Mouse (Mus musculus) kidney, embryonic 16.5 days (tissue): ENCODE results near the gene Ramp1. TPM values are rescaled to one million over a fixed set of nuclear protein-coding genes. Genes with fewer than 3 reads are reported as not detected.

Experiments
- ATAC-seq: fragments of 200-750 bp; cut with Nextera tagmentation; 2 replicates; pipeline ENCODE4 v1.8.0; 2017; ENCODE audit warnings: moderate TSS enrichment; ENCODE audit not compliant: low FRiP score, low TSS enrichment
- H3K27ac ChIP-seq: fragments of 300-500 bp; sonication (generic); 2 replicates; pipeline ENCODE4 v1.5.1; 2014; ENCODE audit warnings: low read length
- H3K27me3 ChIP-seq: fragments of 300-500 bp; sonication (generic); 2 replicates; pipeline ENCODE4 v1.6.1; 2014; ENCODE audit warnings: low read length, control low read depth, mixed read lengths; ENCODE audit not compliant: insufficient read depth
- H3K36me3 ChIP-seq: fragments of 300-500 bp; sonication (generic); 2 replicates; pipeline ENCODE4 v1.6.1; 2014; ENCODE audit warnings: low read length, control low read depth, mixed read lengths; ENCODE audit not compliant: insufficient read depth
- H3K4me1 ChIP-seq: fragments of 300-500 bp; sonication (generic); 2 replicates; pipeline ENCODE4 v1.6.1; 2014; ENCODE audit warnings: low read length, control low read depth, mixed read lengths; ENCODE audit not compliant: insufficient read depth
- H3K4me2 ChIP-seq: fragments of 300-500 bp; sonication (generic); replicated peaks from 2 replicates; pipeline ENCODE4 v1.6.1; 2014; ENCODE audit warnings: low read depth, low read length
- H3K4me3 ChIP-seq: fragments of 300-500 bp; sonication (generic); 2 replicates; pipeline ENCODE4 v1.5.1; 2014; ENCODE audit warnings: mild to moderate bottlenecking, low read length
- H3K9ac ChIP-seq: fragments of 300-500 bp; sonication (generic); replicated peaks from 2 replicates; pipeline ENCODE4 v1.6.1; 2014; ENCODE audit warnings: low read length
- H3K9me3 ChIP-seq: fragments of 300-500 bp; sonication (generic); 2 replicates; pipeline ENCODE4 v1.6.1; 2016; ENCODE audit warnings: low read length, control low read depth
- WGBS: fragments of 180-500 bp; shearing (Covaris S2); extraction: QIAGEN DNeasy Blood & Tissue Kit; methylation state at CpG from one replicate; pipeline ENCODE4 v1.1.7; 2014; 5-methylcytosine and 5-hydroxymethylcytosine counted together
- polyA plus RNA-seq: library from polyadenylated mRNA; unstranded; fragments of >200 nt; fragmentation: Nextera tagmentation; extraction: Ambion mirVana; gene quantifications from 2 replicates; pipeline ENCODE4 v1.2.1, GENCODE M21; 2015

Gene Ramp1
- polyA plus RNA-seq, 1 experiment from 2014 or later: 2.2 TPM

GRCm38 (mm10) chr1:91227381-91228054, 47.9 kb downstream of the Ramp1 start:
- no peak overlapping the region for H3K27ac ChIP-seq
- 58% methylated on average over 15 of the region's 15 CpGs for WGBS

GRCm38 (mm10) chr1:91231142-91231541, 51.5 kb downstream of the Ramp1 start:
- H3K27ac ChIP-seq: no peak overlapping the region
- H3K36me3 ChIP-seq: no peaks in the 10 kb centered on the region
- no peaks in the 10 kb centered on the region for H3K27me3 ChIP-seq
- H3K9ac ChIP-seq: no peak overlapping the region
- no peaks in the 10 kb centered on the region for H3K9me3 ChIP-seq
- ATAC-seq: no peak
- H3K4me3 ChIP-seq: no peak overlapping the region
- no peak overlapping the region for H3K4me2 ChIP-seq
- 72% methylated on average over 6 of the region's 6 CpGs for WGBS
- H3K4me1 ChIP-seq: peaks cover 4% of the 10 kb centered on the region; the same call in 1 of the 2 replicates

More at GRCm38 (mm10) chr1:91227381-91228054, 47.9 kb downstream of the Ramp1 start:
- H3K4me1 ChIP-seq: peaks cover 4% of the 10 kb centered on the region; the same call in 1 of the 2 replicates
- no peaks in the 10 kb centered on the region for H3K27me3 ChIP-seq
- no peak for ATAC-seq
- H3K9me3 ChIP-seq: no peaks in the 10 kb centered on the region
- H3K36me3 ChIP-seq: no peaks in the 10 kb centered on the region
- no peak overlapping the region for H3K4me3 ChIP-seq
- H3K4me2 ChIP-seq: no peak overlapping the region
- no peak overlapping the region for H3K9ac ChIP-seq

- H3K4me1 ChIP-seq: peaks cover 4% of the 10 kb centered on the region; the same call in 1 of the 2 replicates
- H3K27me3 ChIP-seq: no peaks in the 10 kb centered on the region
- no peak overlapping the region for H3K9ac ChIP-seq
- 57% methylated on average over 5 of the region's 5 CpGs for WGBS
- no peak overlapping the region for H3K27ac ChIP-seq
- H3K4me3 ChIP-seq: no peak overlapping the region
- no peaks in the 10 kb centered on the region for H3K36me3 ChIP-seq
- H3K4me2 ChIP-seq: no peak overlapping the region
- ATAC-seq: no peak
- H3K9me3 ChIP-seq: no peaks in the 10 kb centered on the region
Observed at GRCm38 (mm10) chr1:91231896-91232295, 52.3 kb downstream of the Ramp1 start.

GRCm38 (mm10) chr1:91235395-91235794, 55.8 kb downstream of the Ramp1 start:
- H3K4me3 ChIP-seq: no peak overlapping the region
- WGBS: 47% methylated on average over 5 of the region's 5 CpGs
- no peak for ATAC-seq
- no peak overlapping the region for H3K27ac ChIP-seq
- no peak overlapping the region for H3K4me2 ChIP-seq
- no peaks in the 10 kb centered on the region for H3K36me3 ChIP-seq
- no peak overlapping the region for H3K9ac ChIP-seq
- H3K4me1 ChIP-seq: no peaks in the 10 kb centered on the region
- no peaks in the 10 kb centered on the region for H3K9me3 ChIP-seq
- no peaks in the 10 kb centered on the region for H3K27me3 ChIP-seq

GRCm38 (mm10) chr1:91237676-91238075, 58.1 kb downstream of the Ramp1 start:
- no peaks in the 10 kb centered on the region for H3K36me3 ChIP-seq
- 77% methylated on average over 6 of the region's 6 CpGs for WGBS
- H3K4me1 ChIP-seq: no peaks in the 10 kb centered on the region
- no peak overlapping the region for H3K27ac ChIP-seq
- no peak overlapping the region for H3K4me2 ChIP-seq
- no peak overlapping the region for H3K9ac ChIP-seq
- ATAC-seq: no peak
- no peak overlapping the region for H3K4me3 ChIP-seq
- H3K27me3 ChIP-seq: 0 out of 2 replicates have a peak, but pooled peaks cover 3% of the 10 kb centered on the region
- no peaks in the 10 kb centered on the region for H3K9me3 ChIP-seq

- ATAC-seq: no peak
- Histone ChIP-seq H3K27me3 (0 out of 2 replicates have a peak, but pooled peaks cover 3% of the 10 kb centered on the region), H3K27ac (no peak overlapping the region), H3K4me3 (no peak overlapping the region), H3K36me3 (no peaks in the 10 kb centered on the region), H3K9ac (no peak overlapping the region), H3K4me2 (no peak overlapping the region), H3K4me1 (no peaks in the 10 kb centered on the region), H3K9me3 (no peaks in the 10 kb centered on the region)
- whole genome bisulfite sequencing: 21% methylated on average over 5 of the region's 5 CpGs
Observed at GRCm38 (mm10) chr1:91239112-91239511, 59.5 kb downstream of the Ramp1 start.

- H3K4me1 ChIP-seq: no peaks in the 10 kb centered on the region
- no peaks in the 10 kb centered on the region for H3K9me3 ChIP-seq
- H3K27ac ChIP-seq: no peak overlapping the region
- H3K36me3 ChIP-seq: no peaks in the 10 kb centered on the region
- ATAC-seq: no peak
- 85% methylated on average over 1 of the region's 1 CpGs for WGBS
- H3K27me3 ChIP-seq: 0 out of 2 replicates have a peak, but pooled peaks cover 3% of the 10 kb centered on the region
- no peak overlapping the region for H3K4me3 ChIP-seq
- H3K9ac ChIP-seq: no peak overlapping the region
- no peak overlapping the region for H3K4me2 ChIP-seq
Observed at GRCm38 (mm10) chr1:91239800-91240199, 60.2 kb downstream of the Ramp1 start.

- Histone ChIP-seq H3K4me3 (no peak overlapping the region), H3K9ac (no peak overlapping the region), H3K36me3 (no peaks in the 10 kb centered on the region), H3K4me1 (no peaks in the 10 kb centered on the region), H3K9me3 (no peaks in the 10 kb centered on the region), H3K27me3 (0 out of 2 replicates have a peak, but pooled peaks cover 3% of the 10 kb centered on the region), H3K4me2 (no peak overlapping the region), H3K27ac (no peak overlapping the region)
- ATAC-seq: no peak
- WGBS: 77% methylated on average over 1 of the region's 1 CpGs
Observed at GRCm38 (mm10) chr1:91240685-91241084, 61.1 kb downstream of the Ramp1 start.

GRCm38 (mm10) chr1:91241249-91241648, 61.6 kb downstream of the Ramp1 start:
- Histone ChIP-seq H3K36me3 (no peaks in the 10 kb centered on the region), H3K27me3 (0 out of 2 replicates have a peak, but pooled peaks cover 3% of the 10 kb centered on the region), H3K4me3 (no peak overlapping the region), H3K27ac (no peak overlapping the region), H3K9me3 (no peaks in the 10 kb centered on the region), H3K4me1 (no peaks in the 10 kb centered on the region), H3K4me2 (no peak overlapping the region), H3K9ac (no peak overlapping the region)
- no peak for ATAC-seq
- WGBS: 79% methylated on average over 4 of the region's 4 CpGs

- WGBS: 90% methylated on average over 5 of the region's 5 CpGs
- no peak for ATAC-seq
- Histone ChIP-seq H3K4me2 (no peak overlapping the region), H3K4me3 (no peak overlapping the region), H3K27ac (no peak overlapping the region), H3K4me1 (peaks cover 18% of the 10 kb centered on the region), H3K36me3 (no peaks in the 10 kb centered on the region), H3K27me3 (no peaks in the 10 kb centered on the region), H3K9me3 (no peaks in the 10 kb centered on the region), H3K9ac (no peak overlapping the region)
Observed at GRCm38 (mm10) chr1:91248242-91248641, 68.6 kb downstream of the Ramp1 start.
